Mouse (Mus musculus) lung, adult 2 months (tissue): ENCODE results near the gene Cuta. TPM values are rescaled to one million over a fixed set of nuclear protein-coding genes. Genes with fewer than 3 reads are reported as not detected.

Source experiments
- DNase-seq: peaks from one replicate; pipeline ENCODE4 v3.0.0; 2022
- H3K4me1 ChIP-seq: fragments of 200-500 bp; 2 replicates; pipeline ENCODE4 v1.6.1; 2011; ENCODE audit warnings: low read length; ENCODE audit not compliant: control insufficient read depth, insufficient read depth
- H3K4me3 ChIP-seq: fragments of 200-500 bp; replicated peaks from 2 replicates; pipeline ENCODE3; 2011; ENCODE audit warnings: low read depth, mild to moderate bottlenecking, control low read depth, low read length; ENCODE audit errors: extremely low read depth
- CTCF ChIP-seq: fragments of 200-500 bp; IDR thresholded peaks from 2 replicates; pipeline ENCODE4 v1.5.1; 2011; ENCODE audit warnings: mild to moderate bottlenecking, low read length, control low read depth; ENCODE audit not compliant: insufficient read depth
- POLR2A ChIP-seq: fragments of 200-500 bp; IDR thresholded peaks from 2 replicates; pipeline ENCODE4 v1.6.1; 2011; ENCODE audit warnings: low read depth, mild to moderate bottlenecking, control low read depth, low read length, borderline replicate concordance; ENCODE audit errors: extremely low read depth
- WGBS: fragments of 180-500 bp; shearing (Covaris S2); methylation state at CpG from one replicate; pipeline ENCODE4 v1.1.7; 2018; 5-methylcytosine and 5-hydroxymethylcytosine counted together
- polyA plus RNA-seq: library from polyadenylated mRNA; depleted of rRNA; stranded (reverse); fragments of >200 nt; gene quantifications from 2 replicates; pipeline ENCODE4 v1.2.3, GENCODE M21; 2012

The Cuta gene
- polyA plus RNA-seq, 1 experiment = 129 TPM

DNA sequence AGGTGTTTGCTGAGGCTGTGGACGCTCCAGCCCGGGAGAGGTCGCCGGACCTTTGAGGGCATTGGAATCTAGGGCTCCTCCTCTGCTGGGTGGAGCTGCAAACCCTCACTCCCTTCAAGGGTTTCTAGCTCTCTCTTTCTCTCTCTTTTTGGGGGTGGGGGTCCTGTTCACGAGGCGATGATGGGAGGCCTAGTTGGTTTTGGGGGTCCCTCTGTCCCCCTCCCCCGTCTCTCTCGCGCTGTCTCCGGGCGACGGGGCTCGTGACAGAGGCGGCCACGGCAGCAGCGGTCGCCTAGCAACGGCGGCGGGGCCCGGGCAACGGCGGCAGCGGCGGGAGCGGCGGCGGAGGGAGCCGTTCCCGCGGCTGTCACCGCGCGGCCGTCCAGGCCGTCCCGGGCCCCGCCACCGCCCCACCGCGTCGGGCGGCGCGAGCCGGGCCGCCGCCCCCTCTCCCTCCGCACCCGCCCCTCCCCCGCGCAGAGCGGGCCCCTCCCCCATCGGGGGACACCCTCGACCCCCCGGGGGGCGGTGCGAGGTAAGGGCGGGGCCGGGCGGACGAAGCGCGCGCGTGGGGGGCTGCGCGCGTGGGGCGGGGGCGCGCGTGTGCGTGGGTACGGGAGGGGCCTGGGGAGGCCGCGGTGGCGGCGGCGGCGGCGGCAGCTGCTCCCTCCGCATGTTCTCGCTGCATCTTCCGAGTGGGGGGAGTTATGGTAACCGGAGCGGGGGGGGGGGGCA lies 9.1 kb upstream of the Cuta start:
- WGBS = 1% methylated on average over 69 of the region's 87 CpGs
- no peak for TF ChIP-seq CTCF
- TF ChIP-seq POLR2A = no peak
- peak; percentile 65 for DNase-seq
- H3K4me1 ChIP-seq = peaks cover 5% of the 10 kb centered on the region
- peak overlapping the region; percentile 73 for H3K4me3 ChIP-seq

DNA sequence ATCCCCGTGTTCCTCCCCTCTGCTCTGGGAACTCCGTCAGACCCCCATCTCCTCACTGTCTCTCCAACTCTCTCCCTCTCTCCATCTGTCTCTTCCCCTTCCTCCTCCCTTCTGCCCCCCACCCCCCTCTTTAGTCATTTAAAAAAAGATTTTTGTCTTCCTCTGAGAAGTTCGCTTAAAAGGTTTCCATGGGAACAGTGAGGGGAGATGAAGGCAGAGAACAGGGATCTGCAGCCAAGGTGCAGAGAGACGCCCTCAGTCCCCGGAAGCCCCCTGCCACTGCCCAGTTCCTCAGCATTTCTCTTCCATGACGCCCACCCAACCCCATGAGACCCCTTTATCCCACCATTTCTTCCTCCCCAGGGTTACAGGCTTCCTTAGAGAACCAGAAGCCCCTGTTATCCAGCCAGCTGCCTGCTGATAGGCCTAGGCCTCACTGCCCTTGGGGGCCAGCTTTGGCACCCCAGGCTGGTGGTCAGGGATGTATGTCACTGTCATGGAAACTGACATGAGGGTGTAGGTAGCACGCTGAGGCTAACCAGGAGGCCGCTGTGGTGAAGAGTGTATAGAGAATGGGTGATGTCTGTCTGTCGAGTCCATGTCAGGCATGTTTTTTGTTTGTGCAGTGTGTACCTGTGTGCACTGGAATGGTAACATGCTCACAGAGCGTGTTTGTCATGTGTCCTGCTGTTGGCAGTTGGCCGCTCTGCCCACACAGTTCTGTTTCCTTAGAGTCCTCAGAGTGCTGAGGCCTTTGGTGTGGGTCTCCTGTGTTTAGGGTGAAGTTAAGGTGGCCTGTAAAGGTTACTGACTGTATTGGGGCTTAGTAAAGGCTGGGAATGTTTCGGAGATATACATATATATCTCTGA lies 8.1 kb upstream of the Cuta start:
- H3K4me3 ChIP-seq = no peak overlapping the region
- H3K4me1 ChIP-seq = peaks cover 5% of the 10 kb centered on the region
- 76% methylated on average over 12 of the region's 12 CpGs for WGBS
- TF ChIP-seq POLR2A = no peak
- TF ChIP-seq CTCF = no peak
- DNase-seq = no peak

DNA sequence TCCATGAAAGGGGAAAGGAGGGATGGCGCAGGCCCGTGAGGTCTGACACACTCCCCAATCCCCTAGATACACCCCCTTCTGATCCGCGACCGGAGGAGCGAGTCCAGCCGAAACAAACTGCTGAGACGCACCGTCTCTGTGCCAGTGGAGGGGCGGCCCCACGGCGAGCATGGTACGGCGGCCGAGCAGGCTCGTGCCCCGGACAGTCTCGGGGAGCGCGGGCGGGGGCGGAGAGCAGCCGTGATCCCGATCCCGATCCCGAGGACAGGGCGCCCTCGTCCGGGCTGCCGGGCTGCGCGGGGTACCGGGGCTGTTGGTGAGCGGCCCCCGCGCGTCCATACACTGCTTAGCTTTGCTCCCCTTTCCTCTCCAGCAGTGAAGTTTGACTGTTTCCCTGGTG lies 7.2 kb upstream of the Cuta start:
- peak; percentile 80 for DNase-seq
- 2% methylated on average over 37 of the region's 37 CpGs for WGBS
- peak overlapping the region; percentile 56 for H3K4me3 ChIP-seq
- TF ChIP-seq CTCF (no peak), POLR2A (no peak)
- H3K4me1 ChIP-seq = peaks cover 5% of the 10 kb centered on the region

DNA sequence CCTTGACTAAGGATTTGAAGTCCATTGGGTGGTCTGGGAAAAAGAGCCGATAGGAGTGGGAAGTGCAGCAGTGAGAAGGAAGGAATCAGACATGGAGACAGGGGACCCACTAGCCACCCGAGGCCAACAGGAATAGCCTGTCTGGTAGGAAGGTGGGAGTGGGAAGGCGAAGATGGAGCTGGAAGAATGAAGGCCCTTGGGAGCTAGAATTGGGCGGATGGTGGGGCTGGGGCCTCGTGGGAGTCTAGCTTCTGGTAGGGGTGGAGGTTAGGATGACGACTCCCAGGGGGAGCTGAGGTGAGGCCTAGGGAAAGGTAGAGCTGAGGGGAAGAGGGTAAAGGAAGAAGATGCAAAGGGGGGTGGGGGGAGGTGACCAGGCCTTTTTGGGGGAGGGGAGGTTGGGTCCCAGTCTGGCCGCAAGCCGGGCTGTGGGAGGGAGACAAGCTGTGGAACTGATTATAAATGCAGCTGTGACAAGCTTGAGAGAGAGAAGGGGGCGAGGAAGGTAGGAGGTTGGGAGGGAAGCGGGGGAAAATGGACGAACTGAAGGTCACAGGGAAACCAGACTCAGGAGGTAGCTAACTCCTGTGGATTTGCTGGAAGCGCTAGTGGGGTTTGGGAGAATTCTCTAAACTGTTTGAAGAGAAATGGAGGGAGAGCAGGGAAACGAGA lies 6.6 kb upstream of the Cuta start:
- 52% methylated on average over 13 of the region's 13 CpGs for WGBS
- Histone ChIP-seq H3K4me3 (peak overlapping the region; percentile 56), H3K4me1 (peaks cover 3% of the 10 kb centered on the region)
- TF ChIP-seq CTCF = no peak
- TF ChIP-seq POLR2A = no peak
- no peak for DNase-seq

DNA sequence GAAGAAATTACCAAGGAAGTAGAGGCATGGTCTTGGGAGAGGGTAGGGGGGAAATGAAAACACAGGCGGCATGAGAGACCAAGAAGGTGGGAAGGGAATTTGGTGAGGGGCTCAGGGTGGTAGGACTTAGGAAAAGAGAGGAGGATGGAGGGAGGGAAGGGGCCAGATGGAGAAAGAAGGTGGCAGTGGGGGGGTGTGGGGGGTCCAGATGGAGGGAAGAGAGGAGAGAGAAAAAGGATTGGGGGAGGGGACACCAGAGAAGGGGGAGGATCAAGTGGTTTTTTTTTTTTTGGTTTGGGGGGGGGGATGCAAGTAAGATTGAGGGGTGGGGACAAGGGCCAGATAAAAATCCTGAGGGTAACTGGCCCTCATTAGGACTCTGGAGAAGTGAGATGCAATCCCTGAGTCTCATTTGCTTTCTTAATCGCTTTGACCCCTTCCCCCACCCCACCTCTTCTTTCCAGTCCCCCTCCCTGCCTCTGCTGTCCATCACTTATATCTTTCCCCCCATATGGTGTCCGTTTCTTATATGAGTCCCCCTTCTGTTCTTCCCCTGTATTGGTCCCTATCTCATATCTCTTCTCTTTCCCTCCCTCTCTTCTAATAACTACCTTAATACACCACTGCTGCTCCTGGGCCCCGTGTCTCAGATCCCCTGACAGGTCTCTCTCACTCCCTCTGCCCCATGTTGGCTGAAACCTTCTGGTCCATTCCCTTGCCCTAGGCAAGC lies 2.6 kb upstream of the Cuta start:
- Histone ChIP-seq H3K4me3 (no peak overlapping the region), H3K4me1 (0 out of 2 replicates have a peak, but pooled peaks cover 3% of the 10 kb centered on the region)
- TF ChIP-seq CTCF = no peak
- no peak for TF ChIP-seq POLR2A
- 20% methylated on average over 4 of the region's 4 CpGs for WGBS
- no peak for DNase-seq

DNA sequence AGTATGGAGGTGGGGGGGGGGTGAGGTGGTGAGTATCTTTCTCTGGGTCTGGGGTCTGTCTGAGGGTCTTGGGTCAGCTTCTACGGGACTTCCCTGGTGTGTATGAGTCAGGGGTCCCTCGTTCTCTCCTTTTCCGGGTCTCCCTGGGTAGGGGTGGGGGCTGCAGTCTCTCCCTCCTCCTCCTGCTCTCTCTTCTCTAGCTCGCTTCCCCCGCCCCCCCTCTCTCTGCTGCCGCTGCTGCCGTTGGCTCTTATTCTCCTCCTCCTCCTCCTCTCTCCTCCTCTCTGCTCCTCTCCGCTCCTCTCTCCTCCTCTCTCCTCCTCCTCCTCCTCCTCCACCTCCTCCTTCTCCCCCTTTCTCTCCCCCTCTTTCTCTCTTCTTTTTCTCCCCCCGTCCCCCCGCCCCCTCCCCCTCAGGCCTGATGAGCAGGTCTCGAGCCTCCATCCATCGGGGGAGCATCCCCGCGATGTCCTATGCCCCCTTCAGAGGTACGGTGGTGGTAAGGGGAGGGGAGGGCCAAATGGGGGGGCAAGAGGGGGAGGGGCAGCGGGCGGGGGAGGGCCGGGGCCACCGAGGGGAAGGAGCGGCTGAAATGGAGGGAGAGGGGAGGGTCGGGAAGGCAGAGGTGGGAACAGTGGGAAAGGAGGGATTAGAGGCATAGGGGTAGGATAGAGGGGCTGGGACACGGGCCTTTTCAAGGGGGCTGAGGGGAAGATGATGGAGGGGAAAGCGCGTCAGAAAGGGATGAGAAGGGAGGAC lies 1.8 kb upstream of the Cuta start, which contains the start of gene Syngap1:
Syngap1 (plus strand) TSS at position 223 of the 759 bp plus-strand sequence.
- no peak for DNase-seq
- WGBS = 6% methylated on average over 19 of the region's 24 CpGs
- Histone ChIP-seq H3K4me3 (no peak within 1 kb of the TSS), H3K4me1 (0 out of 2 replicates have a peak, but pooled peaks cover 3% of the 10 kb centered on the region)
- TF ChIP-seq POLR2A (no peak), CTCF (no peak)

DNA sequence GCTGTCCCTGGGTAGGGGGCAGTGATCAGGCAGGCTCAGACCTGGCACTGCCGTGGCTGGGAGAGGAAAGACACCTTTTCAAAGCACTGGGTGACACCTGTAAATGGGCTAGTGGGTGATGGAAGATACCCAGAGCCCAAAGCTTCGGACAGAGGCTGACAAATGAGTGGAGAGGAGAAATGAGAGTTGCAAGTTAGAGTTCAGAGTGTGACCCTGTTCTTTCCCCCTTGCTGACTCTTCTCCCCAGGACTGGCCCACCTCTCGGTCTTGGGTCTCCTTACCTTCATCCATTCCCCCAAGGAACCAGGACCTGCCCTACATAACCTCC lies 568 bp upstream of the Cuta start:
- WGBS = 9% methylated on average over 3 of the region's 3 CpGs

DNA sequence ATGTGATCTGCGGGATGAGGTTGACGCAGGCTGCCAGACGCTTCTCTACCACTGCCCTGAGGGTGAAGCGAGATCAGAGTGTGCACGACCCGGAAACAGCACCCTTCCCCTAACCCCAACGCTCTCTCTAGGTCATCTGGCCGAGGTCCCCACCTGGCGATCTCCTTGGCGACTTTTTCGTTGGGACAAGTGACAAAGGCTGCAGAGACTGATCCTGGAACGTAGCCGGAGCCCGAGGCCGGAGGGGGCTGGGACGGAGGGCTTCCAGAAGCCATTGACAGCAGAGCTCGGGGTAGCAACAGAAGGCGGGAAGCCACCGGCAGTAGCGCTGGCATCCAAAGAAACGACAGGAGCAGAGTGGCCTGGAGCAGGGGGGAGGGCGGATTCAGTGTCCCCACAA lies 638 bp downstream of the Cuta start:
- WGBS = under 1% methylated on average over 22 of the region's 22 CpGs
- TF ChIP-seq CTCF (no peak), POLR2A (no peak)
- Histone ChIP-seq H3K4me3 (peak overlapping the region; percentile 80), H3K4me1 (peaks cover 9% of the 10 kb centered on the region)
- no peak for DNase-seq

More for the DNA sequence above, 568 bp upstream of the Cuta start:
- peak overlapping the region; percentile 60 for H3K4me3 ChIP-seq
- no peak for DNase-seq
- H3K4me1 ChIP-seq = 0 out of 2 replicates have a peak, but pooled peaks cover 3% of the 10 kb centered on the region
- TF ChIP-seq POLR2A (no peak), CTCF (no peak)
